Mouse (Mus musculus) CH12.LX (cell line): ENCODE measurements around the gene Cdh18. TPM values are rescaled to one million over a fixed set of nuclear protein-coding genes. Genes with fewer than 3 reads are reported as not detected.

Experiments
- DNase-seq: peaks from one replicate; pipeline ENCODE4 v3.0.0-alpha.2; 2013; ENCODE audit errors: extremely low read depth
- H3K27ac ChIP-seq: 2 replicates; pipeline ENCODE4 v1.5.1; 2012; ENCODE audit warnings: low read depth, mild to moderate bottlenecking, control low read depth, moderate library complexity; ENCODE audit not compliant: insufficient read depth
- H3K27me3 ChIP-seq: replicated peaks from 2 replicates; pipeline ENCODE3; 2012; ENCODE audit warnings: inconsistent platforms
- H3K36me3 ChIP-seq, 2 experiments: replicated peaks in 1 of 2; 2 replicates each; pipeline versions ENCODE3 to v1.6.1; 2012; ENCODE audit warnings: inconsistent platforms in 1 of 2, low read length in 1 of 2, mild to moderate bottlenecking in 1 of 2, mixed read lengths in 1 of 2, moderate library complexity in 1 of 2; ENCODE audit not compliant: control insufficient read depth in 1 of 2, insufficient read depth in 1 of 2
- H3K4me1 ChIP-seq, 2 experiments: 2 replicates each; pipeline ENCODE4 v1.6.1; 2012; ENCODE audit warnings: inconsistent platforms in 1 of 2, moderate library complexity in 1 of 2; ENCODE audit not compliant: insufficient read depth in 2 of 2, control insufficient read depth in 1 of 2
- H3K4me2 ChIP-seq: 2 replicates; pipeline ENCODE4 v1.6.1; 2012; ENCODE audit warnings: low read depth, mild to moderate bottlenecking, control low read depth; ENCODE audit not compliant: poor library complexity, insufficient read depth, severe bottlenecking
- H3K4me3 ChIP-seq, 3 experiments: fragments of 150-350 bp in 1 of 3; sonication (generic) in 1 of 3; replicated peaks in 1 of 3; 2 replicates each; pipeline versions ENCODE3 to v1.5.1; 2011 to 2012; ENCODE audit warnings: low read depth in 2 of 3, low read length in 2 of 3, mild to moderate bottlenecking in 2 of 3, moderate library complexity in 2 of 3, control low read depth in 1 of 3, improper control_type of control experiment in 1 of 3, inconsistent platforms in 1 of 3, mixed read lengths in 1 of 3; ENCODE audit not compliant: poor library complexity in 1 of 3
- H3K79me2 ChIP-seq: replicated peaks from 2 replicates; pipeline ENCODE4 v1.6.1; 2012; ENCODE audit warnings: mild to moderate bottlenecking, moderate library complexity; ENCODE audit not compliant: control insufficient read depth, poor library complexity, insufficient read depth, severe bottlenecking; ENCODE audit errors: extremely low read depth
- H3K9ac ChIP-seq: 2 replicates; pipeline ENCODE4 v1.6.1; 2012; ENCODE audit warnings: low read depth, mild to moderate bottlenecking, control low read depth, moderate library complexity; ENCODE audit not compliant: insufficient read depth
- H3K9me3 ChIP-seq: replicated peaks from 2 replicates; pipeline ENCODE3; 2012; ENCODE audit warnings: low read length, inconsistent platforms, mixed read lengths
- BHLHE40 ChIP-seq: IDR thresholded peaks from 2 replicates; pipeline ENCODE4 v1.6.1; 2011; ENCODE audit warnings: mild to moderate bottlenecking, low read depth, low read length, improper control_type of control experiment
- CTCF ChIP-seq, 2 experiments: IDR thresholded peaks in 1 of 2; conservative IDR thresholded peaks in 1 of 2; 2 replicates each; pipeline ENCODE4 v1.5.1; 2011 to 2012; ENCODE audit warnings: low read depth in 2 of 2, low read length in 2 of 2, improper control_type of control experiment in 1 of 2, inconsistent platforms in 1 of 2, mild to moderate bottlenecking in 1 of 2, moderate library complexity in 1 of 2
- E2F4 ChIP-seq: IDR thresholded peaks from 2 replicates; pipeline ENCODE4 v1.6.1; 2011; ENCODE audit warnings: low read depth, low read length, improper control_type of control experiment; ENCODE audit not compliant: insufficient replicate concordance
- HCFC1 ChIP-seq: IDR thresholded peaks from 2 replicates; pipeline ENCODE4 v1.6.1; 2012; ENCODE audit warnings: low read depth, mild to moderate bottlenecking, inconsistent platforms, low read length, improper control_type of control experiment
- IRF4 ChIP-seq: IDR thresholded peaks from 2 replicates; pipeline ENCODE4 v1.6.1; 2014; ENCODE audit warnings: low read depth, mild to moderate bottlenecking, inconsistent platforms, low read length, improper control_type of control experiment
- JUN ChIP-seq: IDR thresholded peaks from 2 replicates; pipeline ENCODE4 v1.6.1; 2011; ENCODE audit warnings: low read depth, mild to moderate bottlenecking, low read length, improper control_type of control experiment, moderate library complexity; ENCODE audit not compliant: insufficient read depth
- JUND ChIP-seq: conservative IDR thresholded peaks from 2 replicates; pipeline ENCODE4 v1.6.1; 2011; ENCODE audit warnings: low read depth, low read length, improper control_type of control experiment
- KAT2A ChIP-seq: IDR thresholded peaks from 2 replicates; pipeline ENCODE4 v1.6.1; 2012; ENCODE audit warnings: low read length, improper control_type of control experiment, inconsistent platforms; ENCODE audit not compliant: insufficient replicate concordance
- MAFK ChIP-seq: IDR thresholded peaks from 2 replicates; pipeline ENCODE4 v1.6.1; 2011; ENCODE audit warnings: low read length, improper control_type of control experiment; ENCODE audit not compliant: insufficient replicate concordance
- MAX ChIP-seq: IDR thresholded peaks from 2 replicates; pipeline ENCODE4 v1.6.1; 2011; ENCODE audit warnings: low read length, improper control_type of control experiment
- MEF2A ChIP-seq: IDR thresholded peaks from 2 replicates; pipeline ENCODE4 v1.6.1; 2014; ENCODE audit warnings: low read depth, mild to moderate bottlenecking, inconsistent platforms, low read length, improper control_type of control experiment, borderline replicate concordance
- MXI1 ChIP-seq: IDR thresholded peaks from 2 replicates; pipeline ENCODE4 v1.6.1; 2011; ENCODE audit warnings: mild to moderate bottlenecking, low read depth, low read length, improper control_type of control experiment
- MYC ChIP-seq: IDR thresholded peaks from 2 replicates; pipeline ENCODE4 v1.6.1; 2011; ENCODE audit warnings: low read depth, mild to moderate bottlenecking, improper control_type of control experiment, low read length
- NELFE ChIP-seq: IDR thresholded peaks from 2 replicates; pipeline ENCODE4 v1.6.1; 2011; ENCODE audit warnings: low read depth, low read length, improper control_type of control experiment
- PAX5 ChIP-seq: IDR thresholded peaks from 2 replicates; pipeline ENCODE4 v1.6.1; 2012; ENCODE audit warnings: low read length, inconsistent platforms, mixed read lengths
- POLR2A ChIP-seq: IDR thresholded peaks from 2 replicates; pipeline ENCODE4 v1.6.1; 2011; ENCODE audit warnings: low read depth, mild to moderate bottlenecking, improper control_type of control experiment, low read length
- POLR2AphosphoS2 ChIP-seq: IDR thresholded peaks from 2 replicates; pipeline ENCODE4 v1.6.1; 2011; ENCODE audit warnings: low read depth, low read length, improper control_type of control experiment
- RAD21 ChIP-seq: IDR thresholded peaks from 2 replicates; pipeline ENCODE4 v1.6.1; 2011; ENCODE audit warnings: low read depth, mild to moderate bottlenecking, low read length, improper control_type of control experiment, moderate library complexity
- SIN3A ChIP-seq: IDR thresholded peaks from 2 replicates; pipeline ENCODE4 v1.6.1; 2012; ENCODE audit warnings: low read length, improper control_type of control experiment, inconsistent platforms
- SMC3 ChIP-seq: IDR thresholded peaks from 2 replicates; pipeline ENCODE4 v1.6.1; 2011; ENCODE audit warnings: low read depth, low read length, improper control_type of control experiment
- TBP ChIP-seq: conservative IDR thresholded peaks from 2 replicates; pipeline ENCODE4 v1.6.1; 2011; ENCODE audit warnings: low read depth, low read length, improper control_type of control experiment
- TCF12 ChIP-seq: IDR thresholded peaks from 2 replicates; pipeline ENCODE4 v1.6.1; 2014; ENCODE audit warnings: low read depth, mild to moderate bottlenecking, inconsistent platforms, low read length, improper control_type of control experiment
- ZC3H11A ChIP-seq: IDR thresholded peaks from 2 replicates; pipeline ENCODE4 v1.6.1; 2012; ENCODE audit warnings: low read depth, mild to moderate bottlenecking, inconsistent platforms, low read length, improper control_type of control experiment
- ZKSCAN1 ChIP-seq: IDR thresholded peaks from 2 replicates; pipeline ENCODE4 v1.6.1; 2012; ENCODE audit warnings: low read depth, inconsistent platforms, low read length, improper control_type of control experiment, borderline replicate concordance
- dilution Hi-C: fragments of 300-500 bp; cut with MboI; formaldehyde crosslinking; loops from 2 replicates; pipeline ENCODE4 v1.14.3; 2020; ENCODE audit warnings: low sequenced_read_pairs; ENCODE audit not compliant: extremely low pct_unique_long_range_greater_than_20kb, extremely low pct_ligation_motif_present
- in situ Hi-C: fragments of 300-500 bp; cut with MboI; formaldehyde crosslinking; loops from 3 replicates; pipeline ENCODE4 v1.14.3; 2019; ENCODE audit warnings: low sequenced_read_pairs, low pct_ligation_motif_present, low pct_unique_long_range_greater_than_20kb, mixed read lengths
- polyA plus RNA-seq: library from polyadenylated mRNA; unstranded; fragments of >175 nt; gene quantifications from 2 replicates; pipeline ENCODE4 v1.2.1, GENCODE M21; 2012; ENCODE audit warnings: low read depth; ENCODE audit not compliant: insufficient read length
- total RNA-seq, 2 experiments: library from RNA; depleted of rRNA; stranded (reverse); fragments of 300-350 nt in 1 of 2; fragments of >200 nt in 1 of 2; gene quantifications; 2 replicates each; pipeline ENCODE4 v1.2.3; 2012 to 2014

The Cdh18 gene
- total and polyA plus RNA-seq, 3 experiments, result not detected

DNA sequence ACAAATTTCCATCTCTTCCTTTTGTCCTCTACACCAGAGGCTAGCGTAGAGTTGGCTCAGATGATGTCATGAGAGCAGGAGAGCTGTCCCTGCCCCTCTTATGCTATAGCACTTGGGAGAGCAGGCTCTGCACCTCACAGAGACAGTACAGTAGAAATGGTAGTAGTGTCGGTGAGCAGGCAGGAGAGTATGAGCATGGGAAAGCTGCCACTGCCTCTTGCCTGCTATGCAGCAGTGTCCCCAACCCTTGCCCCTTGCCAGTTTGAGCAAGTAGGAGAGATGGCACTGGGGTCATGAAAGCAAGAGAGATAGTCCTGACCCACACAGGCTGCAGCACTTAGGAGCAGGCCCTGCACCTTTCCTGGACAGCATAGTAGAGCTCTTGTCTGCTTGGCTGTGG is 607.1 kb downstream of the Cdh18 start:
- dilution Hi-C loops (no loop called here), in situ Hi-C loops (no loop called here)
- no peak for TF ChIP-seq ZKSCAN1
- TF ChIP-seq JUND, result no peak
- TF ChIP-seq MAX, result no peak
- TF ChIP-seq MYC, result no peak
- Histone ChIP-seq H3K4me1 (no peaks in the 10 kb centered on the region), H3K79me2 (no peaks in the 10 kb centered on the region), H3K4me2 (no peak overlapping the region), H3K9me3 (peaks cover 39% of the 10 kb centered on the region), H3K27me3 (no peaks in the 10 kb centered on the region), H3K27ac (no peak overlapping the region), H3K36me3 (no peaks in the 10 kb centered on the region), H3K4me3 (no peak overlapping the region), H3K9ac (no peak overlapping the region)
- DNase-seq, result no peak

DNA sequence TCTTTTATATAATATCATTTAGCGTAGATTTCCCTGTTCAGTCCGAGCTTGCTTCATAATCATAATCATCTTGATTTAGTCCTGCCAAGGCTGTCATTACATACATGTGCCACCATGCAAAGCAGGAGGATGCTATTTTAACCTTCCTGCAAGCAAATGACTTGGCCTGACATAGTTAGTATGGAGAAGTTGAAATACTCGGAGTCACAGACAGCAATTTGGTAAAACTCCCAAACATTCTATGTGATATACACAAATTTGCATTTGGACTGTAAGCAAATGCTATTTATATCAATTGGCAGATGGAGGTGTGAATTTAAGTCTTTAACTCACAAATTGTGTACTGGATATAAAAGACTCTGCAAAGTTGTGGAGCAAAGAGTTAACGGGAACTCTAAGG is 616.0 kb downstream of the Cdh18 start:
- no peak for DNase-seq
- Histone ChIP-seq H3K4me3 (no peak overlapping the region), H3K9me3 (peaks cover 36% of the 10 kb centered on the region), H3K4me2 (no peak overlapping the region), H3K36me3 (no peaks in the 10 kb centered on the region), H3K4me1 (no peaks in the 10 kb centered on the region), H3K79me2 (no peaks in the 10 kb centered on the region), H3K9ac (no peak overlapping the region), H3K27me3 (no peaks in the 10 kb centered on the region), H3K27ac (no peak overlapping the region)
- TF ChIP-seq E2F4 (no peak), NELFE (no peak), ZC3H11A (no peak), SIN3A (no peak), HCFC1 (no peak), MXI1 (no peak), MAFK (no peak), MEF2A (no peak), POLR2A (no peak), ZKSCAN1 (no peak), IRF4 (no peak)
- dilution Hi-C loops (no loop called here), in situ Hi-C loops (no loop called here)

DNA sequence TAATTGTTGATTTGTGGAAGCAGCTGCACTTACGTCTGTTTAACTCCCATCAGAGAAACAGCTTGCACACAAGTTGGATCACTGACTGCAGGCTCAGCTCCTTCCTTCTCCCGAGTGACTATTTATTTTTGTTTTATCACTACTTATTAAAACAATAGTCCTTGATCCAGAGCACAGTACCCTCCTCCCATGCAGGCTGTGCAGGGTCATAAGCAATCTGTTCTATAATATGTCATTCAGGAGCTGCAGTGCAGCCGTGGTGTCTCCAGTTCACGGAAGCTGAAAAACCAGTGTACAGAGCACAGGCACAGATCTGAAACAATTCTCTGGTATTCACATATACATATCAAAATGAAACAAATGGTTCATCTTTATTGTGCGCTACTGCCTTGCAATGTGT is 625.8 kb downstream of the Cdh18 start:
- TF ChIP-seq SIN3A (no peak), BHLHE40 (no peak), E2F4 (no peak), JUN (no peak), TCF12 (no peak), KAT2A (no peak), HCFC1 (no peak), MYC (no peak), PAX5 (no peak), RAD21 (no peak), POLR2AphosphoS2 (no peak), CTCF (conservative IDR thresholded peaks at IDR 0.05 in 1 of 2, IDR thresholded peaks at IDR 0.05 in 1 of 2; ENCODE audit: low read depth in 2 of 2, low read length in 2 of 2) (no peak), TBP (no peak), SMC3 (no peak)

More for the DNA sequence above, 625.8 kb downstream of the Cdh18 start:
- in situ Hi-C loops (no loop called here), dilution Hi-C loops (no loop called here)
- no peak for DNase-seq
- Histone ChIP-seq H3K79me2 (no peaks in the 10 kb centered on the region), H3K9me3 (peaks cover 18% of the 10 kb centered on the region), H3K27ac (no peak overlapping the region), H3K27me3 (no peaks in the 10 kb centered on the region), H3K9ac (no peak overlapping the region), H3K36me3 (no peaks in the 10 kb centered on the region), H3K4me1 (no peaks in the 10 kb centered on the region), H3K4me3 (no peak overlapping the region), H3K4me2 (no peak overlapping the region)
